Mouse (Mus musculus): ENCODE data around the gene Gatad2b. TPM values are rescaled to one million over a fixed set of nuclear protein-coding genes. Genes with fewer than 3 reads are reported as not detected.

Gene Gatad2b
- total and polyA plus RNA-seq, 2 experiments from 2014 or later: 5.8 to 25.3 TPM

GRCm38 (mm10) chr3:90373432-90374028, 80.6 kb downstream of the Gatad2b start:
- H3K27me3 ChIP-seq (ENCODE audit: control insufficient read depth, insufficient read depth, low read length): no peaks in the 10 kb centered on the region
- no peaks in the 10 kb centered on the region for H3K9me3 ChIP-seq (replicated peaks; ENCODE audit: control insufficient read depth, low read length)
- WGBS: 27% methylated on average over 4 of the region's 4 CpGs
- no peaks in the 10 kb centered on the region for H3K36me3 ChIP-seq (replicated peaks; ENCODE audit: control insufficient read depth, insufficient read depth, low read length)
- ATAC-seq (ENCODE audit: insufficient read depth, low read depth): peak; percentile 74
- no peak overlapping the region for H3K27ac ChIP-seq (ENCODE audit: low read depth)
- TF ChIP-seq CTCF (IDR thresholded peaks at IDR 0.05; ENCODE audit: low read depth) (peak; percentile 82), EP300 (IDR thresholded peaks at IDR 0.05; ENCODE audit: low read depth) (no peak)
- H3K4me2 ChIP-seq (ENCODE audit: low read depth, low read length): no peak overlapping the region
- H3K9ac ChIP-seq (replicated peaks; ENCODE audit: low read depth, low read length): no peak overlapping the region
- H3K4me1 ChIP-seq (ENCODE audit: control insufficient read depth, insufficient read depth): no peaks in the 10 kb centered on the region
- peak; percentile 80 for DNase-seq (ENCODE audit: low spot score)
- no peak overlapping the region for H3K4me3 ChIP-seq (ENCODE audit: low read depth, low read length)

- no peaks in the 10 kb centered on the region for H3K4me1 ChIP-seq (ENCODE audit: control insufficient read depth, insufficient read depth)
- H3K9ac ChIP-seq (replicated peaks; ENCODE audit: low read depth, low read length): no peak overlapping the region
- TF ChIP-seq CTCF (IDR thresholded peaks at IDR 0.05; ENCODE audit: low read depth): no peak
- no peak for TF ChIP-seq EP300 (IDR thresholded peaks at IDR 0.05; ENCODE audit: low read depth)
- H3K27ac ChIP-seq (ENCODE audit: low read depth): no peak overlapping the region
- no peak overlapping the region for H3K4me2 ChIP-seq (ENCODE audit: low read depth, low read length)
- no peak for ATAC-seq (ENCODE audit: insufficient read depth, low read depth)
- no peak for DNase-seq (ENCODE audit: low spot score)
- H3K9me3 ChIP-seq (replicated peaks; ENCODE audit: control insufficient read depth, low read length): no peaks in the 10 kb centered on the region
- no peaks in the 10 kb centered on the region for H3K36me3 ChIP-seq (replicated peaks; ENCODE audit: control insufficient read depth, insufficient read depth, low read length)
- no peaks in the 10 kb centered on the region for H3K27me3 ChIP-seq (ENCODE audit: control insufficient read depth, insufficient read depth, low read length)
- 60% methylated on average over 4 of the region's 4 CpGs for WGBS
- no peak overlapping the region for H3K4me3 ChIP-seq (ENCODE audit: low read depth, low read length)
Observed at GRCm38 (mm10) chr3:90374368-90374767, 81.4 kb downstream of the Gatad2b start.

GRCm38 (mm10) chr3:90375562-90376246, 82.7 kb downstream of the Gatad2b start:
- H3K27ac ChIP-seq (ENCODE audit: low read depth): no peak overlapping the region
- DNase-seq (ENCODE audit: low spot score) (no peak), ATAC-seq (ENCODE audit: insufficient read depth, low read depth) (0 out of 2 replicates have a peak, but pooled peaks have one; percentile 7)
- no peaks in the 10 kb centered on the region for H3K9me3 ChIP-seq (replicated peaks; ENCODE audit: control insufficient read depth, low read length)
- H3K36me3 ChIP-seq (replicated peaks; ENCODE audit: control insufficient read depth, insufficient read depth, low read length): no peaks in the 10 kb centered on the region
- no peaks in the 10 kb centered on the region for H3K4me1 ChIP-seq (ENCODE audit: control insufficient read depth, insufficient read depth)
- H3K27me3 ChIP-seq (ENCODE audit: control insufficient read depth, insufficient read depth, low read length): no peaks in the 10 kb centered on the region
- TF ChIP-seq EP300 (IDR thresholded peaks at IDR 0.05; ENCODE audit: low read depth): no peak
- H3K9ac ChIP-seq (replicated peaks; ENCODE audit: low read depth, low read length): no peak overlapping the region
- H3K4me3 ChIP-seq (ENCODE audit: low read depth, low read length): no peak overlapping the region
- no peak overlapping the region for H3K4me2 ChIP-seq (ENCODE audit: low read depth, low read length)
- WGBS: 68% methylated on average over 3 of the region's 3 CpGs

- Histone ChIP-seq H3K9ac (replicated peaks; ENCODE audit: low read depth, low read length) (no peak overlapping the region), H3K36me3 (replicated peaks; ENCODE audit: control insufficient read depth, insufficient read depth, low read length) (no peaks in the 10 kb centered on the region), H3K27me3 (ENCODE audit: control insufficient read depth, insufficient read depth, low read length) (no peaks in the 10 kb centered on the region), H3K4me1 (ENCODE audit: control insufficient read depth, insufficient read depth) (no peaks in the 10 kb centered on the region), H3K4me2 (ENCODE audit: low read depth, low read length) (no peak overlapping the region), H3K9me3 (replicated peaks; ENCODE audit: control insufficient read depth, low read length) (no peaks in the 10 kb centered on the region), H3K27ac (ENCODE audit: low read depth) (no peak overlapping the region), H3K4me3 (ENCODE audit: low read depth, low read length) (no peak overlapping the region)
- WGBS: 64% methylated on average over 1 of the region's 1 CpGs
- peak; percentile 20 for DNase-seq (ENCODE audit: low spot score)
- TF ChIP-seq EP300 (IDR thresholded peaks at IDR 0.05; ENCODE audit: low read depth) (no peak), CTCF (IDR thresholded peaks at IDR 0.05; ENCODE audit: low read depth) (no peak)
- peak; percentile 43; the same call in 1 of the 2 replicates for ATAC-seq (ENCODE audit: insufficient read depth, low read depth)
Observed at GRCm38 (mm10) chr3:90376247-90376585, 83.2 kb downstream of the Gatad2b start.

- no peak overlapping the region for H3K9ac ChIP-seq (replicated peaks; ENCODE audit: low read depth, low read length)
- no peak for TF ChIP-seq CTCF (IDR thresholded peaks at IDR 0.05; ENCODE audit: low read depth)
- TF ChIP-seq EP300 (IDR thresholded peaks at IDR 0.05; ENCODE audit: low read depth): no peak
- no peak overlapping the region for H3K27ac ChIP-seq (ENCODE audit: low read depth)
- H3K4me3 ChIP-seq (ENCODE audit: low read depth, low read length): no peak overlapping the region
- no peak overlapping the region for H3K4me2 ChIP-seq (ENCODE audit: low read depth, low read length)
- DNase-seq (ENCODE audit: low spot score) (no peak), ATAC-seq (ENCODE audit: insufficient read depth, low read depth) (no peak)
- no peaks in the 10 kb centered on the region for H3K4me1 ChIP-seq (ENCODE audit: control insufficient read depth, insufficient read depth)
- H3K9me3 ChIP-seq (replicated peaks; ENCODE audit: control insufficient read depth, low read length): no peaks in the 10 kb centered on the region
- no peaks in the 10 kb centered on the region for H3K27me3 ChIP-seq (ENCODE audit: control insufficient read depth, insufficient read depth, low read length)
- 83% methylated on average over 5 of the region's 5 CpGs for WGBS
- H3K36me3 ChIP-seq (replicated peaks; ENCODE audit: control insufficient read depth, insufficient read depth, low read length): no peaks in the 10 kb centered on the region
Observed at GRCm38 (mm10) chr3:90378496-90378895, 85.5 kb downstream of the Gatad2b start.

- 54% methylated on average over 11 of the region's 11 CpGs for WGBS
- Histone ChIP-seq H3K36me3 (replicated peaks; ENCODE audit: control insufficient read depth, insufficient read depth, low read length) (no peaks in the 10 kb centered on the region), H3K4me3 (ENCODE audit: low read depth, low read length) (no peak overlapping the region), H3K4me1 (ENCODE audit: control insufficient read depth, insufficient read depth) (no peaks in the 10 kb centered on the region), H3K4me2 (ENCODE audit: low read depth, low read length) (no peak overlapping the region), H3K27ac (ENCODE audit: low read depth) (no peak overlapping the region), H3K27me3 (ENCODE audit: control insufficient read depth, insufficient read depth, low read length) (no peaks in the 10 kb centered on the region), H3K9me3 (replicated peaks; ENCODE audit: control insufficient read depth, low read length) (no peaks in the 10 kb centered on the region), H3K9ac (replicated peaks; ENCODE audit: low read depth, low read length) (no peak overlapping the region)
- TF ChIP-seq EP300 (IDR thresholded peaks at IDR 0.05; ENCODE audit: low read depth): no peak
- TF ChIP-seq CTCF (IDR thresholded peaks at IDR 0.05; ENCODE audit: low read depth): no peak
- ATAC-seq (ENCODE audit: insufficient read depth, low read depth): no peak
- no peak for DNase-seq (ENCODE audit: low spot score)
Observed at GRCm38 (mm10) chr3:90381727-90382126, 88.7 kb downstream of the Gatad2b start.

Data from heart, postnatal 0 days (tissue).